Mouse (Mus musculus): ENCODE data around the gene Six1. TPM values are rescaled to one million over a fixed set of nuclear protein-coding genes. Genes with fewer than 3 reads are reported as not detected.

Six1 gene
- polyA plus RNA-seq, 1 experiment from 2014 or later: 0.12 TPM

DNA sequence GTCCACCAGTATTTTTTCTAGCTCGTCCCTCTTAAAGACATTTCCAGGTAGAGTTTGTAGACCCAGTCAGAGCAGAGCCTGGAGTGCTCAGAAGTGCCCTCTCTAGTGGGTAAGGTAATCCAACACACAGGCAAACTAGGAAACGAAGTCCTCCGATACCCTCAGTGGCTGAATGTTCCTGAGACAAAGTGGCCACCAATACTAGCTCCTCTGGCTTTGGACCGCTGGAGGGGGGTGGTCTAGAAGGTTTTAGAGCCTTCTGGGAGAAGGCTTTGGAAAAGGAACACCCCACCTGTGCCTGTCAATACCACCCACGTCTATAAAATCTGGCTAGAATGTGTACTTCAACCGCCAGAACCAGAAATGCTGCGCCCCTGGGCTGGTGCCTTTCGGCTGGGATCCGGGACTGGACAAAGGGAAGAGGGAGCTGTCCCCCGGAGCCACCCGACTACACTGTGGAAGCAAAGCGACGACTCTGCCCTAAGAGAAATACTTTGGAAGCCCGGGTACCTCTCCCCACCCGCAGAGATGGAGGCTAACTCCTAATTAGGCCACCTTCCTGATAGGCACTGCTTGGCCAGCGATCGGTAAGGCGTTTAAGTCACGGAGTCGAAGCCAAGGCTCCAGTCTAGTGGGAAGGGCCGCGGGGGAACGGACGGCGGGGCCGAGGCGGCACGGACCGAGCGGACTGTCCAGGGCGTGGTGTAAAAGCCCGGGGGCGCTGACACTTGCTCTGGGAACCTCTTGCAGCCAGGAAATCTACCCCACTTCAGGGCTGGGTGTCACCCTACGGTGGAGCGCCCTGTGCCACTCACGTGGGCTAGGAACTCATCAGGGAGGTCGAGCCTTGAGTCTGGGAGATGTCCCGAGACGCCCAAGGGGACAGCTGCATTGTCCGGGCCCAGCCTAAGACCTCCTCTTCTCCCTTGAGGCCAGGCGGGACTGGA lies 14.4 kb downstream of the Six1 start:
- WGBS: 2% methylated on average over 41 of the region's 41 CpGs
- Histone ChIP-seq H3K9ac (ENCODE audit: low read depth, low read length) (no peak overlapping the region), H3K27ac (ENCODE audit: low read depth, low read length) (no peak overlapping the region), H3K36me3 (ENCODE audit: control insufficient read depth, insufficient read depth, low read length) (no peaks in the 10 kb centered on the region), H3K27me3 (ENCODE audit: control insufficient read depth, insufficient read depth, low read length) (peaks cover 86% of the 10 kb centered on the region), H3K4me2 (replicated peaks; ENCODE audit: low read depth, low read length) (no peak overlapping the region), H3K9me3 (ENCODE audit: control insufficient read depth, low read length) (no peaks in the 10 kb centered on the region), H3K4me1 (ENCODE audit: control insufficient read depth, insufficient read depth, low read length) (peaks cover 6% of the 10 kb centered on the region; the same call in 1 of the 2 replicates), H3K4me3 (ENCODE audit: low read length) (no peak overlapping the region)
- ATAC-seq (ENCODE audit: low FRiP score, low TSS enrichment): no peak

DNA sequence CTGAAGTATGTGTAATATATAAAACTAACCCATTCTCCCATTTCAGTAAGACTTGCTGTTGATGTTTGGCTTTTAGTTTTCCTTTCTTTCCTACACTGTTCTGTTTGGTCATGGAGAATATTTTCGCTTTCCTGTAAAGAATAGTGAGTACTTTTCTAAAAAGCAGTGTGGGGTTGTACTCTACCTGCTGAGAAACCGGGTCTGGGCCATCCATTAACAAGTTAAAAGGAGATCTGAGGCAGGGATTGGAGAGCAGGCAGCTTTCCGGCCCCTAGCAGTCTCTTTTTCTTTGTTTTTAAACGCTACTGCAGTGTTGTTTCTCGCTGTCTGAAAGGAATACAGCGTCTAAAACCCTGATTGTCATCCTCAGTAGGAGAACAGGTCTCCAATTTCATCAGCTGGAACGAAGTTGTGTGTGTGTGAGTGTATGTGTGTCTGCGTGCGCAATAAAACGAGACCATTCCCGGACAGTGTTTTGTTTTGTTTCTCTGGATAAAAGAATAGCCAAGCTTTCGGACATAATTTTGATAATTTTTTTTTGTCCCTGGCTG lies 15.2 kb downstream of the Six1 start:
- Histone ChIP-seq H3K27ac (ENCODE audit: low read depth, low read length) (no peak overlapping the region), H3K27me3 (ENCODE audit: control insufficient read depth, insufficient read depth, low read length) (peaks cover 80% of the 10 kb centered on the region), H3K9me3 (ENCODE audit: control insufficient read depth, low read length) (no peaks in the 10 kb centered on the region), H3K9ac (ENCODE audit: low read depth, low read length) (no peak overlapping the region), H3K4me2 (replicated peaks; ENCODE audit: low read depth, low read length) (no peak overlapping the region), H3K4me3 (ENCODE audit: low read length) (no peak overlapping the region), H3K36me3 (ENCODE audit: control insufficient read depth, insufficient read depth, low read length) (no peaks in the 10 kb centered on the region), H3K4me1 (ENCODE audit: control insufficient read depth, insufficient read depth, low read length) (peaks cover 5% of the 10 kb centered on the region; the same call in 1 of the 2 replicates)
- WGBS: 6% methylated on average over 12 of the region's 12 CpGs
- ATAC-seq (ENCODE audit: low FRiP score, low TSS enrichment): no peak

DNA sequence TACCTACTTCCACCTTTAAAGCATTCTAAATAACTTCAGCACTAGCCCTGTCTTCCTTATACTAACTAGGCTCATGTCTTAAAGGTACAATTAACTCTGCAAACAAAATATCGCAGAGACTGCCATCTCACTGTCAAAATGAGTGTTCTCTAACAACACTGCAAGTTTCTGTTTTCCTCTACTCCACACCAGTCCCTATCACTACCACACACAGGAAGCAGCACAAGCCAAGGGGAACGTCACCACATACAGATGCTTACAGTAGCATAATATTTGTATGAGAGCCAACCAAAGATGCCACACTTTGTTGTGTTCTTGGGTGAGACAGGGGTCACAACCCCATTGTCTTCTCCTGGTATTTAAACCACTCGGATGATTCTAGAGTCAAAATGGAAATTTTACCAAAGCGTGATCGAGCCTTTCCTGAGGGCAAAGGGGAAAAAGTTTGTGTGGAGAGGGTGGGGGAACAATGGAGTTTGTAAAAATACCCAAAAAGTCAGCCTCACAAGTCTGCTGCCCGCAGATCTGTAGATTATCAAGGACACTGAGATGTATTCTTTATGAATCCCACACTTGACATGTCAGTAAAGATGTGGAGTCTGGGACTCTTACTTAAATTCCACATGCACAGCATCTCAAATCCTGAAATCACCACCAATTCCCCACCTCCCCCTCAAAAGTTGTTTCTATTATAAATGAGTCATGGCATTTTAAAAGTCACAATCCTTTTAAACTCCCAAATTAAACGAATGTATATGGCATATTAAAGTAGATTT lies 16.1 kb downstream of the Six1 start:
- no peaks in the 10 kb centered on the region for H3K9me3 ChIP-seq (ENCODE audit: control insufficient read depth, low read length)
- no peak overlapping the region for H3K4me3 ChIP-seq (ENCODE audit: low read length)
- no peak overlapping the region for H3K27ac ChIP-seq (ENCODE audit: low read depth, low read length)
- H3K9ac ChIP-seq (ENCODE audit: low read depth, low read length): no peak overlapping the region
- H3K27me3 ChIP-seq (ENCODE audit: control insufficient read depth, insufficient read depth, low read length): peaks cover 77% of the 10 kb centered on the region
- H3K36me3 ChIP-seq (ENCODE audit: control insufficient read depth, insufficient read depth, low read length): no peaks in the 10 kb centered on the region
- 17% methylated on average over 7 of the region's 7 CpGs for WGBS
- no peak overlapping the region for H3K4me2 ChIP-seq (replicated peaks; ENCODE audit: low read depth, low read length)
- no peak for ATAC-seq (ENCODE audit: low FRiP score, low TSS enrichment)
- peaks cover 5% of the 10 kb centered on the region; the same call in 1 of the 2 replicates for H3K4me1 ChIP-seq (ENCODE audit: control insufficient read depth, insufficient read depth, low read length)

DNA sequence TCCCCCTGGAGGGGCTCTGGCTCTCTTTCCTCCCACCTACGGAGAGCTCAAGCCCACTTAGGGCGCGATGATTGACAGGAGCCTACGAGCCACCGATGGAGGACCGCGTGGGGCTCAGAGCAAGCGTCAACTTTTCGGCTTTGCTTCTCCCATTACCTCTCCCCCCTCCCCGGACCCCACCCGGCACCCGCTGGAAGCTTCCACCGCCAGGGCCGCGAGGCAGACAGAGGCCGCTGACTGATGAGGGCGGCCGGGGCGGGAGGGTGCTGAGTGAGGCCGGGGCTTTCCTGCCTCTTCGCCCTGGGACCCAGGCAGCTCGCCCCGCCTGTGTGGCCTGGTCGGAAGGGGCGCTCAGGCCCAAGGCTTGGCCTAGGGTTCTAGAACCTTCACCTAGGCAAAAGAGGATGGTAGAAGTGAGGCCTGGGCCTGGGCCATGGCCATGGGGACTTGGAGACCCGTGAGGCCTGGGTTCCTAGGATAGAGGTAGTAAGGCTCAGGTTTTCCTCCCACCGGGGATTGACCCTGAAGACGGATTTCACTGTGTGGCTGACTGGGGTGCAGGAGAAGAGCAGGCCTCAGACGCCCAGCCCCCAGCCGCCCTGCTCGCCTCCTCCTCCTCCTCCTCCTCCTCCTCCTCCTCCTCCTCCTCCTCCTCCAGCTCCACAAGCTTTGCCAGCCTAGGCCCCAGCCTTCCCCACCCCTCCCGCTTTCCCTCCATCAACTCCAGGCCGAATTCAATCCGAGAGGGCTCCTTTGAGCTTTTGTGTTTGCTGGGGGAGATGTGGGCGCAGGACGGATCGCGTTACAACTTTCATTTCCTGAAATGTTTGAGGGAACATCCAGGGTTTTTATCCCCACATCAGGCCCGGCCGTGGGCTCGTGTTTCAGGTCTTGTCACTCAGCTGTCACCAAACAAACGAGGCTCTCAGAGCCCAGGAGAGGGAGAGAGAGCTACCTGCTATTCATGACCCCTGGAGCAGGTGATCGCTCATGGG lies 18.5 kb downstream of the Six1 start:
- Histone ChIP-seq H3K4me2 (replicated peaks; ENCODE audit: low read depth, low read length) (peak overlapping the region; percentile 44), H3K9me3 (ENCODE audit: control insufficient read depth, low read length) (no peaks in the 10 kb centered on the region), H3K36me3 (ENCODE audit: control insufficient read depth, insufficient read depth, low read length) (no peaks in the 10 kb centered on the region), H3K4me3 (ENCODE audit: low read length) (peak overlapping the region; percentile 21; the same call in 1 of the 2 replicates), H3K27me3 (ENCODE audit: control insufficient read depth, insufficient read depth, low read length) (peaks cover 56% of the 10 kb centered on the region), H3K9ac (ENCODE audit: low read depth, low read length) (peak overlapping the region; percentile 31; the same call in 1 of the 2 replicates), H3K27ac (ENCODE audit: low read depth, low read length) (no peak overlapping the region), H3K4me1 (ENCODE audit: control insufficient read depth, insufficient read depth, low read length) (peaks cover 5% of the 10 kb centered on the region; the same call in 1 of the 2 replicates)
- peak; percentile 75 for ATAC-seq (ENCODE audit: low FRiP score, low TSS enrichment)
- WGBS: 3% methylated on average over 41 of the region's 43 CpGs

DNA sequence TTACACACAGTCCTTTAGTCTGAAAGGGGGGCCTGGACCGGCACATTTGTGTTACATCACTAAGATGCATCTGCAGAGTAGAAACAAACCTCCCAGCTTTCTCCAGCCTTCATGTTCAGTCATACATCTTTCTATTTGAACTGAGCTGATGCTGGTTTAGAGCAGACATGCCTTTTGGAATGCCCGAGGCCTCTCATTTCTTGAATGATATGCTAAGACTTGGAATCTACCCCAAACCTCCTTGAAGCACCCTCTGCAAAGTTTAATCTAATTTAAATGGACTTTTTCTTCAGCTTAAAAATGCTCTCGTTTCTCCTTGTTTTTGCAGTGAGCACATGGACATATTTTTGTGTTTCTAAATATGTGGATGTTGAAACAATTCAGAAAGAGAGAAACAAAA lies 21.0 kb downstream of the Six1 start:
- no peak overlapping the region for H3K4me2 ChIP-seq (replicated peaks; ENCODE audit: low read depth, low read length)
- H3K4me1 ChIP-seq (ENCODE audit: control insufficient read depth, insufficient read depth, low read length): peaks cover 5% of the 10 kb centered on the region; the same call in 1 of the 2 replicates
- H3K36me3 ChIP-seq (ENCODE audit: control insufficient read depth, insufficient read depth, low read length): no peaks in the 10 kb centered on the region
- WGBS: 77% methylated on average over 3 of the region's 3 CpGs
- peaks cover 31% of the 10 kb centered on the region for H3K27me3 ChIP-seq (ENCODE audit: control insufficient read depth, insufficient read depth, low read length)
- H3K9ac ChIP-seq (ENCODE audit: low read depth, low read length): no peak overlapping the region
- ATAC-seq (ENCODE audit: low FRiP score, low TSS enrichment): no peak
- H3K4me3 ChIP-seq (ENCODE audit: low read length): no peak overlapping the region
- H3K9me3 ChIP-seq (ENCODE audit: control insufficient read depth, low read length): no peaks in the 10 kb centered on the region
- no peak overlapping the region for H3K27ac ChIP-seq (ENCODE audit: low read depth, low read length)

DNA sequence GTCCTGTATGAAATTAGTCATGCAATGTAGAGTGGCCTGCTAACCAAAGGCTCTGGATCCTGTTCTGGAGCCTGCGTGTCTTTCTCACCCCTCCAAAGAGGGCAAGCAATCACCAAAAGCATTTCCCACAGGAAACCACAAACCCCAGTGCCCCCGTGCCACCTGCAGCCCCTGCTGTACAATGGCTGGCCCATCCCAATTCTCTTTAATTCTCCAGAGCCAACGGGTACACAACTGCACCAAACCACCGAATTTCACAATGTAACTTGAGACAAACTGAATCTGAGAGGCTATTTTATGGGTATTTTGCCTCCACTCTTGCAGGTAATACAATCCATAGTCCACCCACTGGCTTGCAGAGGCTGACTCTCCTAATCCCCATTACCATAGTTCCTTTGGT lies 22.4 kb downstream of the Six1 start:
- H3K36me3 ChIP-seq (ENCODE audit: control insufficient read depth, insufficient read depth, low read length): no peaks in the 10 kb centered on the region
- no peak overlapping the region for H3K27ac ChIP-seq (ENCODE audit: low read depth, low read length)
- no peak overlapping the region for H3K4me3 ChIP-seq (ENCODE audit: low read length)
- H3K27me3 ChIP-seq (ENCODE audit: control insufficient read depth, insufficient read depth, low read length): peaks cover 21% of the 10 kb centered on the region
- 63% methylated on average over 4 of the region's 4 CpGs for WGBS
- no peaks in the 10 kb centered on the region for H3K9me3 ChIP-seq (ENCODE audit: control insufficient read depth, low read length)
- peaks cover 5% of the 10 kb centered on the region; the same call in 1 of the 2 replicates for H3K4me1 ChIP-seq (ENCODE audit: control insufficient read depth, insufficient read depth, low read length)
- no peak overlapping the region for H3K9ac ChIP-seq (ENCODE audit: low read depth, low read length)
- H3K4me2 ChIP-seq (replicated peaks; ENCODE audit: low read depth, low read length): no peak overlapping the region
- no peak for ATAC-seq (ENCODE audit: low FRiP score, low TSS enrichment)

DNA sequence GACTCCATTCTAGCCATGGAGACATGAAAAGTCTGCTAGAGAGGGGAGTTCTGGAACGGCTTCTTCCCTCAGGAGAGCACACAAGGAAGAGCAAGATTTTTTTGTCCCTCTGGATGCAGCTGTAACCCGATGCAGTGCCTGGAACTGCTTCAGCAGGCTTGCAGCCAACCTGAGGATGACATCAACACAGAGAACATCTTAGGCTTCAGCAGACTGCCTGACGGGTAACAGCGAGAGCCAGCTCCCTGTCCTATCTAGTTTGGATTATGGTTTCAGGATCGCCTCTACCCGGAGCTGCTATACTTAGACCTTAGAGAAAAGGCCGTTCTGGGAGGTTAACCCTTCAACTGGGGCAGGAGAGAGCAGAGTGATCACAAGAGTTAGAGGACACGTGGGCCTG lies 28.2 kb downstream of the Six1 start:
- no peaks in the 10 kb centered on the region for H3K9me3 ChIP-seq (ENCODE audit: control insufficient read depth, low read length)
- WGBS: 47% methylated on average over 8 of the region's 8 CpGs
- H3K9ac ChIP-seq (ENCODE audit: low read depth, low read length): no peak overlapping the region
- no peak overlapping the region for H3K4me2 ChIP-seq (replicated peaks; ENCODE audit: low read depth, low read length)
- no peaks in the 10 kb centered on the region; the same call in 1 of the 2 replicates for H3K27me3 ChIP-seq (ENCODE audit: control insufficient read depth, insufficient read depth, low read length)
- no peak overlapping the region for H3K4me3 ChIP-seq (ENCODE audit: low read length)
- no peak overlapping the region for H3K27ac ChIP-seq (ENCODE audit: low read depth, low read length)
- ATAC-seq (ENCODE audit: low FRiP score, low TSS enrichment): no peak; the same call in 1 of the 2 replicates
- H3K4me1 ChIP-seq (ENCODE audit: control insufficient read depth, insufficient read depth, low read length): no peaks in the 10 kb centered on the region
- H3K36me3 ChIP-seq (ENCODE audit: control insufficient read depth, insufficient read depth, low read length): no peaks in the 10 kb centered on the region

DNA sequence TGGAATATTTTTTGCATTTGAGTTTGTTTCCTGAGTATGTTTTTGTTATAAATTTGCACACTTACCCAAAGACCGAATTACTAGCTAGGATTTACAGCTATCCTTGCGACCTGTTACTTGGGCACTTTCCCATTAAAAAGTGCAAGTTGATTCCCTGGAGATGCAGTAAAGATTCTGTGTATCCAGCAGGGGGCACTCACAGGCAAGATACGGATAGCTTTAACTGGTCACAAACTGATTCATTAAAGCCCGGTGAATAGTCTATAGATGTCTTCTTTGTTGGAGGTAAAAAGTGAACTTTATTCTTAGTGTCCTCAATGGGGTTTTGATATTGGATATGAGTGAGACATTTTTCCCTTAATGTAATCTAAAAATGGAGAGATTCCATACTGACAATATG lies 32.7 kb downstream of the Six1 start:
- H3K9me3 ChIP-seq (ENCODE audit: control insufficient read depth, low read length): no peaks in the 10 kb centered on the region
- no peaks in the 10 kb centered on the region for H3K27me3 ChIP-seq (ENCODE audit: control insufficient read depth, insufficient read depth, low read length)
- WGBS: 4% methylated on average over 4 of the region's 4 CpGs
- H3K4me3 ChIP-seq (ENCODE audit: low read length): no peak overlapping the region
- no peak overlapping the region for H3K4me2 ChIP-seq (replicated peaks; ENCODE audit: low read depth, low read length)
- no peak overlapping the region for H3K27ac ChIP-seq (ENCODE audit: low read depth, low read length)
- no peaks in the 10 kb centered on the region for H3K36me3 ChIP-seq (ENCODE audit: control insufficient read depth, insufficient read depth, low read length)
- H3K4me1 ChIP-seq (ENCODE audit: control insufficient read depth, insufficient read depth, low read length): no peaks in the 10 kb centered on the region
- H3K9ac ChIP-seq (ENCODE audit: low read depth, low read length): no peak overlapping the region
- 0 out of 2 replicates have a peak, but pooled peaks have one; percentile 52 for ATAC-seq (ENCODE audit: low FRiP score, low TSS enrichment)
